In genomic region chr6:127050847-127051246, GRCm38 (mm10) we compare ENCODE assay signal across 31 mouse cellular contexts. TPM values are rescaled to one million over a fixed set of nuclear protein-coding genes. Genes with fewer than 3 reads are reported as not detected.
DNase-seq lines count a peak whose midpoint lies in the region; ATAC-seq lines count a peak whose summit lies in the region.
"Had no signal": no experiment of that assay in that cellular context is flagged by ENCODE, and none has a peak within 500 bp of the region (broad histone marks: within the 10 kb centered on the region; RNA-seq: fewer than 3 reads in every experiment).

No protein-coding gene starts in this region.

- no peak overlapping the region for H3K9ac ChIP-seq in embryonic facial prominence, embryonic 15.5 days
- H3K9ac ChIP-seq in limb, embryonic 13.5 days, result no peak overlapping the region
- H3K9ac ChIP-seq in forebrain, embryonic 15.5 days (replicated peaks), result no peak overlapping the region
- H3K9ac ChIP-seq: liver, embryonic 12.5 days; midbrain, embryonic 12.5 days; neural tube, embryonic 12.5 days; stomach, embryonic 15.5 days had no signal

- H3K4me2 ChIP-seq in embryonic facial prominence, embryonic 15.5 days (replicated peaks), result no peak overlapping the region
- H3K4me2 ChIP-seq in limb, embryonic 13.5 days (replicated peaks), result no peak overlapping the region
- H3K4me2 ChIP-seq in forebrain, embryonic 15.5 days (replicated peaks), result no peak overlapping the region
- H3K4me2 ChIP-seq: liver, embryonic 12.5 days; midbrain, embryonic 12.5 days; neural tube, embryonic 12.5 days; stomach, embryonic 15.5 days had no signal

- H3K4me3 ChIP-seq in embryonic facial prominence, embryonic 15.5 days (replicated peaks), result no peak overlapping the region
- no peak overlapping the region for H3K4me3 ChIP-seq in limb, embryonic 13.5 days
- H3K4me3 ChIP-seq in forebrain, embryonic 15.5 days, result no peak overlapping the region
- H3K4me3 ChIP-seq: heart, embryonic 10.5 days; liver, embryonic 12.5 days; midbrain, embryonic 12.5 days; neural tube, embryonic 12.5 days; stomach, embryonic 15.5 days had no signal

- no peaks in the 10 kb centered on the region; the same call in 1 of the 2 replicates for H3K4me1 ChIP-seq in embryonic facial prominence, embryonic 15.5 days
- H3K4me1 ChIP-seq in limb, embryonic 13.5 days, result peaks cover 18% of the 10 kb centered on the region
- H3K4me1 ChIP-seq in forebrain, embryonic 15.5 days, result no peaks in the 10 kb centered on the region
- H3K4me1 ChIP-seq: heart, embryonic 10.5 days; liver, embryonic 12.5 days; midbrain, embryonic 12.5 days; neural tube, embryonic 12.5 days; stomach, embryonic 15.5 days had no signal

- no peaks in the 10 kb centered on the region for H3K9me3 ChIP-seq in embryonic facial prominence, embryonic 15.5 days (replicated peaks)
- no peaks in the 10 kb centered on the region for H3K9me3 ChIP-seq in limb, embryonic 13.5 days
- H3K9me3 ChIP-seq in forebrain, embryonic 15.5 days, result no peaks in the 10 kb centered on the region
- H3K9me3 ChIP-seq: heart, embryonic 10.5 days; liver, embryonic 12.5 days; midbrain, embryonic 12.5 days; neural tube, embryonic 12.5 days; stomach, embryonic 15.5 days had no signal

- H3K27me3 ChIP-seq in embryonic facial prominence, embryonic 15.5 days, result no peaks in the 10 kb centered on the region
- no peaks in the 10 kb centered on the region for H3K27me3 ChIP-seq in limb, embryonic 13.5 days
- no peaks in the 10 kb centered on the region for H3K27me3 ChIP-seq in forebrain, embryonic 15.5 days
- H3K27me3 ChIP-seq: liver, embryonic 12.5 days; midbrain, embryonic 12.5 days; neural tube, embryonic 12.5 days; stomach, embryonic 15.5 days had no signal

- peak; percentile 75; the same call in 1 of the 2 replicates for ATAC-seq in embryonic facial prominence, embryonic 15.5 days (ENCODE audit: insufficient number of reproducible peaks, low FRiP score, low TSS enrichment, low read depth)
- peak; percentile 84 for ATAC-seq in limb, embryonic 13.5 days (ENCODE audit: low FRiP score, low read depth)
- no peak for ATAC-seq in forebrain, embryonic 15.5 days (replicated peaks)
- ATAC-seq: activated CD4-positive, CD25-positive, alpha-beta regulatory T cell, adult 4 months; liver, embryonic 12.5 days had no signal

- peak overlapping the region; percentile 78 for H3K27ac ChIP-seq in embryonic facial prominence, embryonic 15.5 days (replicated peaks)
- H3K27ac ChIP-seq in limb, embryonic 13.5 days, result peak overlapping the region; percentile 70
- no peak overlapping the region for H3K27ac ChIP-seq in forebrain, embryonic 15.5 days (replicated peaks)
- H3K27ac ChIP-seq: heart, embryonic 10.5 days; kidney, postnatal 0 days; liver, embryonic 12.5 days; midbrain, embryonic 12.5 days; neural tube, embryonic 12.5 days; stomach, embryonic 15.5 days had no signal

- H3K36me3 ChIP-seq in embryonic facial prominence, embryonic 15.5 days, result no peaks in the 10 kb centered on the region
- no peaks in the 10 kb centered on the region for H3K36me3 ChIP-seq in limb, embryonic 13.5 days
- no peaks in the 10 kb centered on the region for H3K36me3 ChIP-seq in forebrain, embryonic 15.5 days
- H3K36me3 ChIP-seq: heart, embryonic 10.5 days; liver, embryonic 12.5 days; midbrain, embryonic 12.5 days; neural tube, embryonic 12.5 days; stomach, embryonic 15.5 days had no signal

- peak; percentile 71 for DNase-seq in embryo, embryonic 10.5 days (ENCODE audit: low spot score)
- peak; percentile 26 for DNase-seq in embryo, embryonic 11.5 days (ENCODE audit: low read depth, low spot score)
- DNase-seq in kidney, adult 9 months, result no peak
- DNase-seq in ovary, postnatal 14 days (ENCODE audit: low spot score), result no peak
- no peak for DNase-seq in layer of hippocampus, postnatal 10 days (ENCODE audit: low spot score in 2 of 2)
- DNase-seq: adrenal gland, postnatal 10 days; cerebellum, adult 8-10 months; cerebellum, postnatal 36 days; heart, postnatal 4 days; kidney, adult 11 months; lung, adult 18-20 months; lung, postnatal 10 days; right cerebral cortex, postnatal 4 days; thymus, postnatal 25 days had no signal

- 34% methylated on average over 4 of the region's 4 CpGs for WGBS in embryonic facial prominence, embryonic 15.5 days
- WGBS in limb, embryonic 13.5 days, result 11% methylated on average over 4 of the region's 4 CpGs
- WGBS in forebrain, embryonic 15.5 days, result 78% methylated on average over 4 of the region's 4 CpGs

RNA-seq across cellular contexts. Expression of gene Fgf23, which starts 21.9 kb away (rescaled TPM):
- polyA plus RNA-seq in embryonic facial prominence, embryonic 15.5 days (2015; fragmentation: Nextera tagmentation; extraction: Ambion mirVana), result 0.20 and 0.35 TPM in 2 replicates
- 0.17 TPM in 1 of 2 replicates, not detected in the other for polyA plus RNA-seq in limb, embryonic 13.5 days (2015; fragmentation: Nextera tagmentation; extraction: Ambion mirVana)
- 0.09 and 0.10 TPM in 2 replicates for polyA plus RNA-seq in forebrain, embryonic 15.5 days (2015; fragmentation: Nextera tagmentation; extraction: Ambion mirVana)
- under 1 TPM; 0.25 to 0.85 TPM for total RNA-seq in layer of hippocampus, postnatal 10 days (2021)
- total RNA-seq: adrenal gland, postnatal 10 days; gastrocnemius, adult 8-10 months; MEL had no signal
- polyA plus RNA-seq: activated CD4-positive, CD25-positive, alpha-beta regulatory T cell, adult 4 months; C2C12; forebrain, embryonic 11.5 days; gonadal fat pad, adult 2 months; kidney, postnatal 0 days; liver, embryonic 12.5 days; midbrain, embryonic 12.5 days; neural tube, embryonic 12.5 days; stomach, embryonic 15.5 days had no signal

RNA-seq across cellular contexts. Expression of gene Fgf6, which starts 35.5 kb away (rescaled TPM):
- 1.7 and 2.8 TPM in 2 replicates for polyA plus RNA-seq in embryonic facial prominence, embryonic 15.5 days (2015; fragmentation: Nextera tagmentation; extraction: Ambion mirVana)
- polyA plus RNA-seq in limb, embryonic 13.5 days (2015; fragmentation: Nextera tagmentation; extraction: Ambion mirVana), result 1.4 and 1.5 TPM in 2 replicates
- not detected in 2 replicates for polyA plus RNA-seq in forebrain, embryonic 15.5 days (2015; fragmentation: Nextera tagmentation; extraction: Ambion mirVana)
- not detected for total RNA-seq in layer of hippocampus, postnatal 10 days (2021)
- total RNA-seq: layer of hippocampus, postnatal 25 days; left cerebral cortex, postnatal 14 days; MEL had no signal
- polyA plus RNA-seq: activated CD4-positive, CD25-positive, alpha-beta regulatory T cell, adult 4 months; C2C12; forebrain, embryonic 11.5 days; gonadal fat pad, adult 2 months; kidney, postnatal 0 days; liver, embryonic 12.5 days; midbrain, embryonic 12.5 days; stomach, embryonic 15.5 days had no signal

RNA-seq across cellular contexts. Expression of gene Tigar, which starts 58.5 kb away (rescaled TPM):
- polyA plus RNA-seq in embryonic facial prominence, embryonic 15.5 days (2015; fragmentation: Nextera tagmentation; extraction: Ambion mirVana), result 2.7 and 3.1 TPM in 2 replicates
- polyA plus RNA-seq in limb, embryonic 13.5 days (2015; fragmentation: Nextera tagmentation; extraction: Ambion mirVana), result 3.1 and 3.6 TPM in 2 replicates
- polyA plus RNA-seq in forebrain, embryonic 15.5 days (2015; fragmentation: Nextera tagmentation; extraction: Ambion mirVana), result 9.2 and 10.0 TPM in 2 replicates
- total RNA-seq in layer of hippocampus, postnatal 10 days (2021), result 10 to 100 TPM; 29.3 to 30.3 TPM

Comparison
In these comparisons a context has a peak if more than half of its experiments do, and no peak if none do; other contexts are left out.
1. DNase-seq: peak in embryo, embryonic 10.5 days (single experiment) and embryo, embryonic 11.5 days (single experiment); none in kidney, adult 9 months (single experiment), ovary, postnatal 14 days (single experiment) and layer of hippocampus, postnatal 10 days (0 of 2).